In the genomic region with DNA sequence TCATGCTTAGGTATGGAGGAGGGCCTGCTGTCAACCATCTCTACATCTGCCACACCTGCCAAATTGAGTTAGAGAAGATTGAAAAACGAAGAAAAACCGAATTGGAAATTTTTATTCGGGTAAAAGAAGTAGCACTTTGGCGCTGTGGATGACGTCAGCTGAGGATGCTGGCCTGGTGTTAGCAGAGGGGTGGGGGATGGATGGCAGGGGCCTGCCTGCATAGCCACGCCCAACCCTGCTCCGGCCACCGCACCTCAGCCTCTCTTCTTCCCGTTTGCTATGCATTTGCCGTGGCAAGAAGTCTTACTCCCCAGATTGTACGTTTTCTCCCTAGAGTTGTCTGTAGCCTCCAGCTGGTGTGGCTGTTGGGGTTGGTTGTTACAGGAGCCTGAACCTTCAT, we compare ENCODE assay signal across 20 mouse cellular contexts.
"Had no signal": no experiment of that assay in that cellular context is flagged by ENCODE, and none has a peak within 500 bp of the region (broad histone marks: within the 10 kb centered on the region; RNA-seq: fewer than 3 reads in every experiment).

No protein-coding gene starts in this region.

- H3K4me1 ChIP-seq: liver, embryonic 15.5 days; lung, embryonic 15.5 days; megakaryocyte, embryonic 14.5 days; midbrain, embryonic 13.5 days; midbrain, embryonic 15.5 days; neural tube, embryonic 13.5 days; neural tube, embryonic 15.5 days; stomach, embryonic 15.5 days had no signal

- ATAC-seq: liver, postnatal 0 days; lung, postnatal 0 days; midbrain, embryonic 13.5 days; midbrain, embryonic 15.5 days had no signal

- H3K27ac ChIP-seq: liver, embryonic 15.5 days; lung, embryonic 15.5 days; macrophage; midbrain, embryonic 13.5 days; midbrain, embryonic 15.5 days; neural tube, embryonic 13.5 days; neural tube, embryonic 15.5 days; stomach, embryonic 15.5 days; stomach, postnatal 0 days had no signal

- H3K9ac ChIP-seq: liver, embryonic 15.5 days; liver, postnatal 0 days; lung, embryonic 15.5 days; midbrain, embryonic 13.5 days; midbrain, embryonic 15.5 days; neural tube, embryonic 13.5 days; neural tube, embryonic 15.5 days; stomach, embryonic 15.5 days had no signal

- H3K4me3 ChIP-seq: liver, embryonic 15.5 days; lung, embryonic 15.5 days; megakaryocyte, embryonic 14.5 days; midbrain, embryonic 13.5 days; midbrain, embryonic 15.5 days; neural tube, embryonic 13.5 days; neural tube, embryonic 15.5 days; stomach, embryonic 15.5 days had no signal

- H3K9me3 ChIP-seq: liver, embryonic 15.5 days; lung, embryonic 15.5 days; megakaryocyte, embryonic 14.5 days; midbrain, embryonic 13.5 days; midbrain, embryonic 15.5 days; neural tube, embryonic 13.5 days; neural tube, embryonic 15.5 days; stomach, embryonic 15.5 days had no signal

- H3K4me2 ChIP-seq: liver, embryonic 15.5 days; lung, embryonic 15.5 days; midbrain, embryonic 11.5 days; midbrain, embryonic 13.5 days; midbrain, embryonic 15.5 days; neural tube, embryonic 13.5 days; neural tube, embryonic 15.5 days; stomach, embryonic 15.5 days had no signal

- DNase-seq: liver, postnatal 0 days; lung, adult 2 months; lung, postnatal 14 days; lung, postnatal 36 days; right cerebral cortex, postnatal 14 days; thymus, adult 2 months; thymus, postnatal 25 days; thymus, postnatal 4 days had no signal

- H3K27me3 ChIP-seq: liver, embryonic 15.5 days; lung, embryonic 15.5 days; megakaryocyte, embryonic 14.5 days; midbrain, embryonic 13.5 days; midbrain, embryonic 15.5 days; neural tube, embryonic 13.5 days; neural tube, embryonic 15.5 days; stomach, embryonic 15.5 days had no signal
